Mouse (Mus musculus): ENCODE results near the gene Papola. TPM values are rescaled to one million over a fixed set of nuclear protein-coding genes. Genes with fewer than 3 reads are reported as not detected.

The Papola gene
- total RNA-seq, 4 experiments from 2014 or later: 136 to 186 (median 159) TPM

GRCm38 (mm10) chr12:105862607-105863006 is 78.1 kb downstream of the Papola start:
- no peak for DNase-seq (ENCODE audit: low spot score in 2 of 2)

GRCm38 (mm10) chr12:105863436-105863835 is 78.9 kb downstream of the Papola start:
- DNase-seq (ENCODE audit: low spot score in 2 of 2): no peak

- no peak for DNase-seq (ENCODE audit: low spot score in 2 of 2)
These were observed 83.2 kb downstream of the Papola start for GRCm38 (mm10) chr12:105867646-105868045.

- DNase-seq (ENCODE audit: low spot score in 2 of 2): no peak
These were observed 84.7 kb downstream of the Papola start for GRCm38 (mm10) chr12:105869242-105869641.

- no peak for DNase-seq (ENCODE audit: low spot score in 2 of 2)
These were observed 85.2 kb downstream of the Papola start for GRCm38 (mm10) chr12:105869696-105870095.

GRCm38 (mm10) chr12:105873283-105873682 is 88.8 kb downstream of the Papola start:
- no peak for DNase-seq (ENCODE audit: low spot score in 2 of 2)

GRCm38 (mm10) chr12:105875112-105875511 is 90.6 kb downstream of the Papola start:
- no peak for DNase-seq (ENCODE audit: low spot score in 2 of 2)

- no peak for DNase-seq (ENCODE audit: low spot score in 2 of 2)
These were observed 92.0 kb downstream of the Papola start for GRCm38 (mm10) chr12:105876521-105876920.

- no peak for DNase-seq (ENCODE audit: low spot score in 2 of 2)
These were observed 92.4 kb downstream of the Papola start for GRCm38 (mm10) chr12:105876931-105877330.

- no peak for DNase-seq (ENCODE audit: low spot score in 2 of 2)
These were observed 94.3 kb downstream of the Papola start for GRCm38 (mm10) chr12:105878746-105879145.

- DNase-seq (ENCODE audit: low spot score in 2 of 2): no peak
These were observed 99.5 kb downstream of the Papola start for GRCm38 (mm10) chr12:105883799-105884514.

- no peak for DNase-seq (ENCODE audit: low spot score in 2 of 2)
These were observed 100.2 kb downstream of the Papola start for GRCm38 (mm10) chr12:105884515-105885323.

Small RNAs within 50 kb of the gene (microRNA-seq; reads per million reads assigned to microRNA genes)
- gene Gm22120: 0 to 0.51 reads per million in 2 experiments

Other genes starting within 250 kb of the Papola start
- gene Bdkrb2, start 221.5 kb upstream of the Papola start, total RNA-seq (2022): 1 to 10 TPM in 2 of 4 experiments, under 1 TPM in 2; 0.68 to 1.3 (median 1.0) TPM
- under 1 TPM in 3 of 4 experiments, not detected in 1; 0.35 to 0.45 (median 0.37) TPM for gene Bdkrb1, start 181.6 kb upstream of the Papola start, total RNA-seq (2022)
- 10 to 100 TPM; 22.9 to 27.2 (median 26.3) TPM for gene Gskip, start 99.9 kb upstream of the Papola start, total RNA-seq (2022)
- 10 to 100 TPM; 43.1 to 56.3 (median 47.8) TPM for gene Atg2b, start 99.5 kb upstream of the Papola start, total RNA-seq (2022)
- 1 to 10 TPM; 1.4 to 2.6 (median 1.8) TPM for gene Ak7, start 78.7 kb upstream of the Papola start, total RNA-seq (2022)
- 10 to 100 TPM; 15.5 to 21.1 (median 17.4) TPM for gene Vrk1, start 225.5 kb downstream of the Papola start, total RNA-seq (2022)

Data from layer of hippocampus, adult 8-10 months (tissue).